Mouse (Mus musculus) R1 (cell line): Measurements from ENCODE around the gene 2900011O08Rik.
A peak's percentile ranks its signal among the peaks of the same experiment; 100 is the strongest.

Experiments
- DNase-seq: peaks from one replicate; pipeline ENCODE4 v3.0.0-alpha.2; 2018; ENCODE audit warnings: low read depth, low spot score

Gene 2900011O08Rik

DNA sequence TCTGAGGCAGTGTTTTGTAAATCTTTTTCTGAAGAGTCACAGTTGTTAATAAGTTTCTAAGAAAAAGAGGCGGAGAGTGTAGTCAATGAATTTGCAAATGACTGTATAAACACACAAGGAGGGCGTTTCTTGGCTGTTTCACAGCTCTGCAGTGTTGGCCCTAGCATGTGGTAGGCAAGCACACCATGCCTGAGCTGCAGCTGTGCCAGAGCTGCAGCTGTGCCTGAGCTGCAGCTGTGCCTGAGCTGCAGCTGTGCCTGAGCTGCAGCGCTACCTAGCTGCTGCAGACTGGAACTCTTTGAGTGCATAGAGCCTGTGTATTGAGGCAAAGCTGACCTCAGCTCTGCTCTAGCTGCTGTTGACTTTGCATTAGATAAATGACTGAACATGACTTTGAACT lies 17.8 kb downstream of the 2900011O08Rik start:
- DNase-seq, result peak; percentile 43

DNA sequence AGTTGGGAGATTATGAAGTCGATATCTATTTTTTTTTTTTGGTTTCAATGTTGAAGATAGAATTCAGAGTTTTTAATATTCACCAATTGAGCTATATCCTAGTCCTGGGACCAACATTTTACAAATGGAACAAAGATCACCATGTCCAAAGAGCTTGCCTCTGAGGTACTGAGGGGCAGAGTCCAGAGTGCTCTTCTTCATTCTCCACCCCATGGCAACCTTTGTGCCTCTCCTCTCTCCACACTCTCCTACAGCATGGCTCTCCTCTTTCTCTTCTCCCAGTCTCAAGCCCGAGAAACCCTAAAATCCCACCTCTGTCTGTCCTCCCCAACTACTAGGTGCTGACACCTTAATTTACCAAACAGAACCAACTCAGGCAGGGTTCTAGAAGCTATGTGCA lies 18.3 kb downstream of the 2900011O08Rik start:
- DNase-seq, result no peak

DNA sequence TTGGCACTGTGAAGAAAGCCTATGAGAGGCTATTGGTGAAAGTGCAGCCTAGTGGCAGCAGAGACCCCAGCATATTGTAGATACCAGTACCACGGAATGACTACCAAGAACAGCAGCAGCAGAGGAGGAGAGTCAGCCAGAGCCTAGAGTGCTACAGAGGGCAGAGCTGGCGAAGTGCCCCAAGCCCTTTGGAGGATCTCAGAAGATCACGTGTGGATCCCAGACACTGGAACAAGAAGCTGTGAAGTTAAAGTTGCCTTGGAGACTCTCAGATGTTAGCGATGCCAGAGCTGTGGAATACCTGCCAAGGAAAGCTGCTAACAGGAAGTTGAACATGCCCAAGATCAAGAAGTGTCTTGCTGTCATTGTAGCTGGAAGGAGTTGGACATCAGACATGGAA lies 18.9 kb downstream of the 2900011O08Rik start:
- DNase-seq, result no peak

DNA sequence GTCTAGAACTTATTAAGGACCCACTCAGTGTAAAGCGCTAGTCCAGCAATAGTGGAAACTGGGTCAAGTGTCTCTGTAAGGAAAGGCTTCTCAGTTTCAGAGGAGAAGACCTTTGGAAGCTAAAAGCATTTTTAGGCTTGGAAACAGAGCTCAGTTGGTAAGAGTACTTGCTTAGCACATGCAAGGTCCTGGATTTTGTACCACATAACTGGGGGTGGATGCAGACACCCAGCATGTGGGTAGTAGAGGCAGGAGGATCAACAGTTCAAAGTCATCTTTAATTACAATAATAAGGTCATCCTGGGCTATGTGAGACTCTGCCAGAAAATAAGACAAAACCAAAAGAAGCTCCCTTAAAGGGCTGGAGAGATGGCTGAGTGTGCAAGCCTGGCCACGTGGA lies 21.7 kb downstream of the 2900011O08Rik start:
- DNase-seq, result no peak

DNA sequence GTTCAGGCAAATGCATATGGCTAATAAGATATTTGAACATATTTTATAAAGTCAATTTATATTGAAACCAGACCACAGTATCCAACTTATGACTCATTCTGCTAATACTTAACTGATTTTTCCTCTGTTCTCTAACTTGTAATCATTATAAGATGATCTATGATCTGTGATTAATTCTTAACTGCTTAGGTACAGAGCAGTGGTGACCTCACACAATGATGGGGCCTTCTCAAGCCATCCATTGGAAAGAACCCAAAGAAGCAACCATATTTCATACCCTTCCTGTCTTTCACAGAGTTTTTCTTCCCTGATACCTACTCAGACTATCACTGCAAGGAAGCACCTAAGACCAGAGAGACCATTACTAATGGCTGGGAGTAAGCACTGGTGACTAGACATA lies 22.3 kb downstream of the 2900011O08Rik start:
- no peak for DNase-seq

DNA sequence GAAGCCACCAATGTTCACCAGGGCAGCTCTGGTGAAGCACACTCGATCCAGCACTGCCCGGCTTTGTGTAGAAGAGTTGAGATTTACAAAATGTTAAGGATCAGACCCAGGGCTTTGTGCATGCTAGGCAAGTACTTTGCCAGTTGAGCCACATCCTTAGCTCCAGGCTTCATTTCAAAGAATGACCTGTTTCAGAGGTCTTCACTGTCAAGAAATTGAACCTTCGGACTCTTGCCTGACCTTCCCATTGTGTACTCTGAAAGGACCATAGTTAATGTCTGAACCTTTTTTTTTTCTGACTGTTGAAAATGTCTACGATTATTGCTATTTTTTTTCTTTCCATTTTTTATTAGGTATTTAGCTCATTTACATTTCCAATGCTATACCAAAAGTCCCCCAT lies 23.6 kb downstream of the 2900011O08Rik start:
- DNase-seq, result no peak

DNA sequence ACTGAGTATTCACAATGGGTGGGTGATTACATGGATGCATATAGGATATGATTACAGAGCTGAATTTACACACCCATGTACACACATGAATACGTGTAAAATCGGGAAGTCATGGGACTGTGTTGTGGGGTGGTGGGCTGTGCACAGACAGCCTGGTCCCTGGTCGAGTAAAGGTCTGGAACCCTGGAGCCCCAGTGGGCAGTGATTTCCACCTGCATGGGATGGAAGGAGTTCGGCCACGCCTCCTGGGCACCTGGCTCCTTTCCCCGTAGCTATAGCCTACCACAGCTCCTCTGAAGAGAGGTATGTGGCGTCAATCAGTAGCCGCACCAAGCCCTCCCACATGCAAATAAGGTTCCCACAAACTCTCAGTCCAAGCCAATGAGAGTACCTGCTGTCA lies 30.9 kb downstream of the 2900011O08Rik start:
- DNase-seq, result peak; percentile 76

DNA sequence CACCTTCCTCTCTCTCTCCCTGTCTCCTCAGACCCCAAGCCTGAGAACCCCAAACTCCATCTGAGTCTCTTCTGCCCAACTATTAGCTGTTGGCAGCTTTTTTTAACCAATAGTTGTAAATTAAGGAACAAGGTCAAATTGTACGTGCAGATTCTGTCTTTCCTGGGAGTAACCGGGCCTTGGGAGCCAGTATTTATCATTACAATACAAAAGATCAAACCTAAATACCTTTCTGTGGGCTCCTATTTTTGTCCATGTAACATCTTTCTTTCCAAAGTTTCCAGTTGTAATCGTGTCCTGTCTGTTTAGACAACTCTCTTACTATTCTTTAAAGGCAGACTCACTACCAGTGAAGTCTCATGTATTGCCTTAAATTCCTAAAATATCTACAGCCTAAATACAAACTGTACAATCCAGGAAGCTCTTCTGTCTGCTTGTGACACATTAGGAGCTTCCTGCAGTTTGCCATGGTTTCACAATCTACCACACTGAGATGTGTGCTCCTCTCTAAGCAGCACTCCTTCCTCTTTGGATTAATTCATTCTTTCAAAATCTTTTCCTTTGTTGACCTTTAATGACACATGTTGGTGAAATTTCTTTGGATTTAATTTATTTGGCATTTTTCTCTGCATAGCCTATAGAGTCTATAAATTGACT lies 34.9 kb downstream of the 2900011O08Rik start:
- peak; percentile 75 for DNase-seq

DNA sequence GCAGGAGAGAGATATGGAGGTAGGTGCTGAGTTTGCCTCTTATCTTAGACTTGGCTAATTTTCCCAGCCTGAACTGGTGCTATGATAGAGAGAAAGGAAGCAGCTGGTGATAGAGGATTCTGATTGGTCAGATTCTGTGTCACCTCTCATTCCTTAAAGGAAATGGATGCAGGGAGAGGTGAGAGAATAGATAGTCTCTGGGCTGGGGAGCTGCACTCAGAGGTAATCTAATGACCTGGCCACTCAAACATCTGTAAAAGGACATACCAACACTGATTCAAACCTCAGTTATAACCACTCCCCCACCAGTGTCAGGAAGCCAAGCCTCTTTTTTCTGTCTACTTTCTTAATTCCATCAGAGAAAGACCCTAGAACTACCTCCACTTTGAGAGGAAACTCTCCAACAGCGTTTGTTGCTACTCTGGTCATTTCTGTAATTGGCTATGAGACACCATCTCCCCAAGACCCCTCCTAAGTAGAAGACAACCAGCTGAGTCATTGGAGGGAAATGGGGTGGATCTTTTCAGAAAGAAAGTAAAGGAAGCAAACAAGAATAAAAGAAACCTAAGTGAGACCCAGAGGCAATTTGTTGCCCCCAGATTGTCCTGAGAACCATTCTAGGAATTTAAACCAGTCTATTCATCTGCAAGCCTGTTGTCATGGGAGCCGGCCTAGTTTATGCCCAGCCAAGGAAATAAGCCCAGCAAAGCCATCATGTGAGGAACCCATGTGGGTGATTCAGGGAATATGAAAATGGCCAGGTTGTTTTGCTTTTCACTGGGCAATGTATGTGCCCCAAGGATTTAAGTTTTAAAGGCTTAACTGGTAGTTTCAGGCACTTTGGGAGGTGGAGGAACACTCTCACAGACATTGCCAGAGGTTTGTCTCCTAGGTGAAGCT lies 38.9 kb downstream of the 2900011O08Rik start:
- DNase-seq, result peak; percentile 64

DNA sequence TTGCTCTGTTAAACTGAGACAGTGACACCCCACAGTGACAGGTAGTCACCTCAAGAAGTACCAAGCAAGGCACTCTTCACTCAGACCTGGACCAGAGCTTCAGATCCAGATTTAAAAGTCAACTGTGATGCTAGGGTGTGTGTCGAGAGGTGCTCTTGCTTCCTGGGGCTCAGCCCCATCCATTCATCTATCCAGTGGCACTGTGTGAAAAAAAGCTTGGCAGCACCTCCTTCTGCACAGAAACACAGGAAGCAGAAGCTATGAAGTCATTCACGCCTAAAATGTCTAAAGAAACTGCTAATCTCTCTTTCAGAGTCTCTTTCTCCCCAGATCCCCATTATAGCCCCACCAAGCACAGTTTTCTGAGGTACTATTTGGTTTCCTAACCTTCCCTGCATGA lies 42.7 kb downstream of the 2900011O08Rik start:
- no peak for DNase-seq

DNA sequence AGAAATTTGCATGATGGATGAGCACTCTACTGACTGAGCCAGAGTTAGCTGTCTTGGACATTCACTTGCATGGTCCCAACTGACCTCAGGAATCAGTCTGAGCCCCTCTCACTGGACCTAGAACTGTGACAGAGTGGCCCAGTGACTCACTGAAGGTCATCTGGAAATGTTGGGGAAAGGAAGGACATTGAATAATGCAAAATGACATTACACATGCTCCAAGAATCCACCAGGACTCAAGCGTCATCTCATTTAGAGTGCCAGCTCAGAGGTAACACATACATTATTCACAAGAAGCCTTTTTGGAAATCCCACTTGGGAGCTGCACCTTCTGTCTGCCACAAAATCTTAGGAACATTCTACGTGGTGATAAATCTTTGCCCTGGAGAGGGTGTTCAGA lies 43.4 kb downstream of the 2900011O08Rik start:
- DNase-seq, result no peak

DNA sequence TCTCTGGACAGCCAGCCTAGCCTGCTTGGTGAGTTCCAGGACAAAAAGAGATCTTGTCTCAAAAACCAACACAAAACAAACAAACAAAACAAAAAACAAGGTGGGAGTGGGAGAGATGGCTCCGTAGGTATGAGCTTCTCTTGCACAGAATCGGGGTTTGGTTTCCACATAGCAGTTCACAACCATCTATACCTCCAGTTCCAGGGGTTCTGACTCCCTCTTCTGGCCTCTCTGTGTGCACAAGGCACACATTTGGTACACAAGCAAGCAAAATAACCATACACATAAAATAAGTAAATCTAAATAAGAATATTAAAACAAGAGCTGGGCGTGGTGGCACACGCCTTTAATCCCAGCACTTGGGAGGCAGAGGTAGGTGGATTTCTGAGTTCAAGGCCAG lies 44.2 kb downstream of the 2900011O08Rik start:
- DNase-seq, result peak; percentile 38

DNA sequence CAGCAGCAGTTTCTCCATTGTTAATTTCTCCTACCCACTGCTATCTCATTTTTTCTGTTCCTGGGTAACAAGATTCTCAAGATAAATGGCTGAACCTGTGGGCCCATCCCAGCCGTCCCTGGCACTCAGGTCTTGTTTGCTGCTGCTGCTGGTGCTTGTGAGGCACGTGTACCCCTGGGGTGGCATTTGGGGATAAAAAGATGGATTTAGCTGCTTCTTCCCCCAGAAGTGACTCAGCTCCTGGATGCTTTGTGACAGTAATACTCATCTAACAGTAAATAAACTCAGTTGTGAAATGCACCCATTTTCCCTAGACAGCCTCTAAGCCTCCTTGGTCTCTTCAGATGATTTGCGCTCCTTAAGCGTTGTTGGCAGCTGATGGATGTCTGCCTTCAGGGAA lies 46.7 kb downstream of the 2900011O08Rik start:
- DNase-seq, result no peak

DNA sequence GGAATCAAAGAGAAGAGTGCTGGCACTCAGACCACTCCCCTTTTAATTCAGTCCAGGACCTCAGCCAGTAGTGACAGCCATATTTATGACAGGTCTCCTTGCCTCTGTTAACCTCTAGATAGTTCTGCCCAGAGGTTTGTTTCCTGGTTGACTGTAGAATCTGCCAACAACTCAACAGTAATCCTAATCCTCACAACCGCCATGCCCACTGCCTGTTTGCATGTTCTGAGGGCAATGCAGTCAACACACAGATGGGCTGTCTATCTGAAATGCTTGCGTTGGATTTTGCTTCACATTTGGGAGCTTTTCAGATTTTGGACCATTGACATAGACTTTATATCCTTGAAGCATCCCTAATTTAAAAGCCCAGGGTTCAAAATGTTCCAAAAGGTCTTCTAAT lies 56.0 kb downstream of the 2900011O08Rik start:
- no peak for DNase-seq

DNA sequence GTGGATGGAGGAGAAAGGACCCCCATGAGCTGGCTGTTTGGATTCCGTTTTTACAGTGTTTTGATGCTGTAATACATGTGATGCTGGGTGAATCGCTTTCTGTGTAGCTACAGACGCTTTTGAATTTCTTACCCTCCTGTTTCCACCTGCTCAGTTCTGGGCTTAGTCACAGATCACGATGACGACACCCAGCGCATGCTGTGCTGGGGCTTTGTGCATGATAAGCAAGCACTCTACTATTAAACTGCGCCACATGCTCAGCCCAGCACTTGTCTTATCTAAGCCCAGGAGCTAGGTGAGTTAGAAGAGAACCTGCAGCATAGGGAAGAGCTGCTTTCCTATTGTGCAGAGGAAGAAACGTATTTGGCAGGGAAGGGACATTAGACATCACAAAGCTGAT lies 58.3 kb downstream of the 2900011O08Rik start:
- DNase-seq, result peak; percentile 62

DNA sequence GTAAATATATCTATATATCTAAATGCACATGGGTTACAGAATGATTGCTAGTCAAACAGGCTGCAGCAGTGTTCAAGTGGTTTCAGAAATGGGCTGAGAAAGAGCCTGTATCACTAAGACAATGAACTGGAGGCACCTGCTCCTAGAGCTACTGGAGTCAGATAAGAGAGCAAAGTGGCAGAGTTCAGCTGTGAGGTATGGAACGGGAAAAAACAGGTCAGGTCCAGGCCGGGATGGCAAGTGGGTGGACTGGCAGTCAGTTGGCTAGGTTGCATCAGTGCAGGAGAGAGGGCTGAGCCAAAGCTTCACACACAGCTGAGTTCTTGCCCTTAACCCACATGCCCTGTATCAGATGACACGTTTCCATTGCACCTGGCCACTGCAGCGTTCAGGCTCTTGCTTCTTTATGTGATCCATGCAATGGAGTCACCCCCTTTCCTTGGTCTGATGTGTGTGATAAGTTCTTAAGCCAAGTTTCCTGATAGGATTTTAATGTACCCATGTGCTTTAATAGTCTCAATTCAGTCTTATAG lies 59.9 kb downstream of the 2900011O08Rik start:
- DNase-seq, result no peak

DNA sequence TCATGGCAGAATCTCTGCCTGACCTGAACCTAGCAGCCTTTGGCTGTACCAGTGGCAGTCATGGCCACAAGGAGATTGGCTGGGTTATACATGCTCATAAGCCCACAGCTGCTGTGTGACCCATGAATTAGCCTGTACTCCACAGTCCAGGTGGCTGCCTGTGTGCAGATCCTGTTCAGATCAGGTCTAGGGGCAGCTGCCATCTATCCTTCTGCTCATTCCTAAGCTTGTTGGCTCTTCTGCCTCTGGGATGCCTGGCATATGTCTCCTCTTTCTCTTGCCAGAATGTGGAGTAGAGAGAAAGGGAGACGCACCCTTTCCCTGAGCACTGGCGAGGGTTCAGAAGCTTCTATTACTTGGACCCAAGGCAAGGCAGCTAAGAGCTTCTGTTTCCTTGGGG lies 65.8 kb downstream of the 2900011O08Rik start:
- no peak for DNase-seq

DNA sequence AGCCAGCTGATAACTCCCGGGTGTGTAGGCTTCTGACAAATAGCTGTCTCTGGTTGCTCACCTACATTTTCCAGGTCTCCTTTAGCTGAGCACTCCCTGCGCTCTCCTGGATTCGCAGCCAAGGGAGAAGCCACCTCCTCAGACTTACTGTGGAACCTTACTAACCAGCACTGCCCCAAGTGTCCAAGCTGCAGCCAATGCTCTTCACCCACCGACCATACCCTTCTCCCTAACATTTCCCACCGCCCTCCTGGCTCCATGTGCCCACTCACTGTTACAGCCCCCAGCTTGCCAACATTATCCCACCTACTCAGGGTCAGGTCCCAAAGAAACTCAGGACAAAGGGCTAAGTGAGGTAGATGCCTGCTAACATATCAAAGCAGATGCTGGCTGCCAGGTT lies 66.7 kb downstream of the 2900011O08Rik start:
- no peak for DNase-seq

DNA sequence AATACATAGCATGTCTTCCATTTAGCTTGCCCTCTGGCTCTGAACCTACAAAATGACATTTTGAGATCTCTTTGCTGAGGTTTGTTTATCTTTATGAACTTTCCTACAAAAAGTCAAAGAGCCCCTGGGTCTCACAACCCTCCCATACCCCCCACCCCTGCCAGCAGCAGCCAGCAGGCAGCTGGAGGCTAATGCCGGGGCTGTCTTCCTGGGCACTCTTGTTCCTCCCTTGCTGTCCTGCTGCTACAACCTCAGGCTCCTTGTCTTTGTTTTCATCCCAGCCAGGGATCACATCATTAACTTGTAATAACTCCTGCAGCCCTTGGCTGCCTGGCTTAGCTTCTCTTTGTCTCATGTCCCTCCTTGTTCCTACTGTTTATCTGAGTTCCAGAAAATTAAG lies 68.9 kb downstream of the 2900011O08Rik start:
- no peak for DNase-seq

DNA sequence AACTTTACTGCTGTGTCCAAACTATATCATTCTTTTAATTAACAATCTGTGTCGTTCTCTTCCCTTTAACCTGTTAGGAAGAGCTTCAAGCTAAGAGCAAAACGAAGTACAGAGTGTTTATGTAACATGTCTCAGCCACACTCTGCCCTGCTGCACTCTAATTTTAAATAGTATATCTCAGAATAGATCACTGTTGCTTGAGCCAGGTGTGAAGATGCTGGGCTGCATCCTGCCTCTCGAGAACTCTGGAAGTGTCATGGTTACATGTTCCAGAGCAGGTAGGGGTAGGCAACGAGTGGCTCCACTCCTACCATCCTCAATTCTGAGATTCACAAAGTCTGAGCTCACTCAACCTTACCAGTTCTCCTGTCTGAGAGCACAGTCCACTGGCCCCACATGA lies 70.3 kb downstream of the 2900011O08Rik start:
- DNase-seq, result no peak

DNA sequence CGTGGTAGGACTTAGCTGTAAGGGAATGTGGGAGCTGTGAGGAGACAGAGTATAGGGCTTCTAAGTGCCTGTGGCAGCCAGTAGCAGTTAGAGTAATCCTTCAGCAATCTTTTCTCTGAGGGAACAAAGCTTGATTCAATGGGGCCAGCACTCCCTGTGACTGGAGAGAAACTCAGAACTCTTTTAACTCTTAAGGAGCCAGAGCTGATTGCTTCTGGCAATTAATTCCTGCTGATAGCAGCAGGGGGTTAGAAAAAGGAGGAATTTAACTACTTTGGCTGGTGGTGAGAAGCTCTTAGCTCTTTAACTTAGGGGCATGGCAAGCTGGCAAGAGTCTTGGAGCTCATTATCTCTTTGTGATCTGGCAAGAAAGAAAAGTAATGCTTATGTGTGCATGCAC lies 72.1 kb downstream of the 2900011O08Rik start:
- DNase-seq, result peak; percentile 21

DNA sequence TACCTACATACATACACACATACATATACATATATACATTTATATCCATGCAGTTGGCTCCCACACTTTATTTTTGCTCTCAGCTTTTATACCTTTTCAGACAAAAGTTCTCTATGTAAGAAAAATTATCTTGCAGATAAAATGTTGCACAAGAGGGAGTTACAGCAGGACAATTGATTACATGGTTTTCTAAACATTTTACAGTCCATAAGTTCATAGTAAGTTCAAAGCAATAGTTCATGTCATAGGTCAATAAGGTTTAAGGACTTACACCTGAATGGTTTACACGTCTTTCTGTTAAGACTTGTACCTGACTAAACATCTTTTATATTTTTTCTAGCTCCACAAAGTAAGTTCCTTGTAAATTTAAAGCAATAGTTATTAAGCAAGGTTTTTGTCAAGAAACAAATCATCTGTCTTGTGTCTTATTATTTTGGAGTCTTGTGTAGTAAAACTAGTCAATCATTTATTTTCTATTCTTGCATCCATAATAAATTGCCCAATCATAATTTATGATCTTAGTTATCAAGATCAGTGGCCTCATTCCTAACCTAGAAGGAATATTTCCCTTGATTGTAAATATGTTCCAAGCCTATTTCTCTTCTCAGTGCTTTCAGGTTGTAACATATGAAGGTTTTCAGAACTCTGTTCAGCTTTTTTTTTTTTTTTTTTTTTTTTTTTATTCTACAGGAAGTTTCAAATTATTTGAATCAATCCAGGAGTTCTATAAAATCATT lies 72.9 kb downstream of the 2900011O08Rik start:
- no peak for DNase-seq
